ENCODE assay signal across 8 mouse cellular contexts in the genomic region with DNA sequence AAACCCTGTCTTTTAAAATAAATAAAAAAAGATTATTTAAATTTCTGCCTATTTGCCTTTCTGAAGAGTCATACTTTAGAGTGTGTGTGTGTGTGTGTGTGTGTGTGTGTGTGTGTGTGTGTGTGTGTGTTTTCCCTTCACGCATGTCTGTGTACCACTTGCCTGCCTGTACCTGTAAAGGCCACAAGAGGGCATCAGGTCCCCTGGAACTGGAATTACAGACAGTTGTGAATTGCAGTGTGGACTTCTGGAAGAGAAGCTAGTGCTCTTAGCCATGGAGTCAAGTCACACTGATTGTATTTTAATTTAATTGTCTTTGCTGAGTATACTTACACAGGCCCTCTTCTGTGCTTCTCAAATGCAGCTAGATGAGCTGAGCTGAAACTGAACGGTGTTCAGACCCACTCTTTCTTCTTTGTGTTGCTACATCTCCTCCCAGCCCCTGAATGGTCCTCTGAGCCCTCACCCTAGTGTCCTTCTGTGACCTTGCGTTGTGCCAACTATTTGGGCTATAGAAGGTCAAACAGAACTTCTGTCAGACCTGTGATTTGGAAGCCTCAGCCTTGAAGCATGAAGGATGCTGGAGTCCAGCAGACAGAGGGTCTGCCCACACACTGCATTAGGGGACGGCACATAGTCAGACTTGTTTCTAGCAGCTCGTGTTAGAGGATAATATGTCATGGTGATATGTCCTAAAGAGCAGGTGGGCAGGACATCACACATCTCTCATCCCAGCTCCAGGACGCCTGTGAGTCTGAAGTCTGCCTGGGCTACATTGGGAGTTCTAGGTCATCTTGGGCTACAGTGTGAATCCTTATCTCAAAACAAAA. TPM values are rescaled to one million over a fixed set of nuclear protein-coding genes. Genes with fewer than 3 reads are reported as not detected.
DNase-seq lines count a peak whose midpoint lies in the region; ATAC-seq and TF ChIP-seq lines count a peak whose summit lies in the region.

No protein-coding gene starts in this region.

- H3K9ac ChIP-seq in limb, embryonic 14.5 days (ENCODE audit: low read depth, low read length, severe bottlenecking), result no peak overlapping the region
- H3K9ac ChIP-seq in midbrain, postnatal 0 days (replicated peaks; ENCODE audit: low read length, poor library complexity, severe bottlenecking), result no peak overlapping the region

- H3K36me3 ChIP-seq in limb, embryonic 14.5 days (ENCODE audit: control insufficient read depth, insufficient read depth, low read length), result 0 out of 2 replicates have a peak, but pooled peaks cover 6% of the 10 kb centered on the region
- peaks cover 3% of the 10 kb centered on the region; the same call in 1 of the 2 replicates for H3K36me3 ChIP-seq in midbrain, postnatal 0 days (ENCODE audit: insufficient read depth, low read length)

- ATAC-seq in limb, embryonic 14.5 days (ENCODE audit: low FRiP score, low read depth), result no peak; the same call in 1 of the 2 replicates
- peak; percentile 78 for ATAC-seq in midbrain, postnatal 0 days (ENCODE audit: low FRiP score)

- no peak overlapping the region for H3K4me3 ChIP-seq in limb, embryonic 14.5 days (replicated peaks; ENCODE audit: low read length)
- H3K4me3 ChIP-seq in midbrain, postnatal 0 days (ENCODE audit: low read depth, low read length), result no peak overlapping the region

- WGBS in limb, embryonic 14.5 days, result 75% methylated on average over 6 of the region's 6 CpGs
- WGBS in midbrain, postnatal 0 days, result 69% methylated on average over 6 of the region's 6 CpGs

- H3K27ac ChIP-seq in limb, embryonic 14.5 days (replicated peaks; ENCODE audit: low read depth, low read length), result no peak overlapping the region
- H3K27ac ChIP-seq in midbrain, postnatal 0 days (ENCODE audit: low read depth, low read length), result no peak overlapping the region

- H3K4me1 ChIP-seq in limb, embryonic 14.5 days (ENCODE audit: control insufficient read depth, insufficient read depth, low read length), result no peaks in the 10 kb centered on the region
- no peaks in the 10 kb centered on the region for H3K4me1 ChIP-seq in midbrain, postnatal 0 days (ENCODE audit: insufficient read depth, low read length)

- TF ChIP-seq POLR2A in limb, embryonic 14.5 days (IDR thresholded peaks at IDR 0.05; ENCODE audit: borderline replicate concordance, extremely low read depth, insufficient read depth, insufficient read length), result no peak

- DNase-seq in thymus, postnatal 0 days (ENCODE audit: low spot score), result peak; percentile 45
- DNase-seq in thymus, adult 18-20 months, result no peak
- DNase-seq in cerebellum, postnatal 4 days (ENCODE audit: low spot score in 2 of 2), result peak; percentile 28 to 36
- peak; percentile 10 to 25 for DNase-seq in gastrocnemius, adult 8-10 months (ENCODE audit: low spot score in 2 of 2)
- DNase-seq in kidney, adult 8-10 months, result peak; percentile 35 to 59
- DNase-seq in limb, embryonic 14.5 days (ENCODE audit: low spot score), result peak; percentile 53
- DNase-seq in midbrain, postnatal 0 days (ENCODE audit: low spot score), result peak; percentile 85
- peak; percentile 41 for DNase-seq in thymus, postnatal 4 days

- TF ChIP-seq CTCF in midbrain, postnatal 0 days (IDR thresholded peaks at IDR 0.05), result peak; percentile 95

- no peaks in the 10 kb centered on the region for H3K9me3 ChIP-seq in limb, embryonic 14.5 days (ENCODE audit: control insufficient read depth, low read length)
- no peaks in the 10 kb centered on the region for H3K9me3 ChIP-seq in midbrain, postnatal 0 days (ENCODE audit: low read length)

- no peaks in the 10 kb centered on the region for H3K27me3 ChIP-seq in limb, embryonic 14.5 days (ENCODE audit: control insufficient read depth, insufficient read depth, low read length)
- H3K27me3 ChIP-seq in midbrain, postnatal 0 days (ENCODE audit: insufficient read depth, low read length), result no peaks in the 10 kb centered on the region

- no peak overlapping the region for H3K4me2 ChIP-seq in limb, embryonic 14.5 days (replicated peaks; ENCODE audit: low read depth, low read length, severe bottlenecking)
- H3K4me2 ChIP-seq in midbrain, postnatal 0 days (ENCODE audit: low read depth, low read length, poor library complexity, severe bottlenecking), result no peak overlapping the region

RNA-seq across cellular contexts. Expression of a gene that starts 16.2 kb away (rescaled TPM):
- polyA plus RNA-seq in thymus, postnatal 0 days (2015; fragmentation: Nextera tagmentation; extraction: Ambion mirVana), result not detected in 2 replicates
- not detected for total RNA-seq in gastrocnemius, adult 8-10 months (2022)
- not detected in 2 replicates for polyA plus RNA-seq in limb, embryonic 14.5 days (2012; rRNA removed)
- polyA plus RNA-seq in limb, embryonic 14.5 days (2014; fragmentation: Nextera tagmentation; extraction: Ambion mirVana), result not detected in 2 replicates
- total RNA-seq in midbrain, postnatal 0 days (2014; rRNA removed), result not detected in 2 replicates
- polyA plus RNA-seq in midbrain, postnatal 0 days (2015; fragmentation: Nextera tagmentation; extraction: Ambion mirVana), result not detected in 2 replicates

RNA-seq across cellular contexts. Expression of a gene that starts 37.8 kb away (rescaled TPM):
- polyA plus RNA-seq in thymus, postnatal 0 days (2015; fragmentation: Nextera tagmentation; extraction: Ambion mirVana), result 0.45 and 0.92 TPM in 2 replicates
- total RNA-seq in gastrocnemius, adult 8-10 months (2022), result under 1 TPM; 0.48 to 0.72 (median 0.58) TPM
- 13.4 and 20.5 TPM in 2 replicates for polyA plus RNA-seq in limb, embryonic 14.5 days (2012; rRNA removed)
- 3.2 and 3.6 TPM in 2 replicates for polyA plus RNA-seq in limb, embryonic 14.5 days (2014; fragmentation: Nextera tagmentation; extraction: Ambion mirVana)
- 2.5 and 6.4 TPM in 2 replicates for total RNA-seq in midbrain, postnatal 0 days (2014; rRNA removed)
- 4.5 and 6.4 TPM in 2 replicates for polyA plus RNA-seq in midbrain, postnatal 0 days (2015; fragmentation: Nextera tagmentation; extraction: Ambion mirVana)

RNA-seq across cellular contexts. Expression of a gene that starts 54.6 kb away (rescaled TPM):
- polyA plus RNA-seq in thymus, postnatal 0 days (2015; fragmentation: Nextera tagmentation; extraction: Ambion mirVana), result 7.2 and 9.2 TPM in 2 replicates
- total RNA-seq in gastrocnemius, adult 8-10 months (2022), result 10 to 100 TPM; 45.6 to 62.4 (median 55.7) TPM
- polyA plus RNA-seq in limb, embryonic 14.5 days (2012; rRNA removed), result 43.9 and 46.3 TPM in 2 replicates
- 59.7 and 59.8 TPM in 2 replicates for polyA plus RNA-seq in limb, embryonic 14.5 days (2014; fragmentation: Nextera tagmentation; extraction: Ambion mirVana)
- 23.7 and 25.0 TPM in 2 replicates for total RNA-seq in midbrain, postnatal 0 days (2014; rRNA removed)
- 21.6 and 25.4 TPM in 2 replicates for polyA plus RNA-seq in midbrain, postnatal 0 days (2015; fragmentation: Nextera tagmentation; extraction: Ambion mirVana)

Comparison
In these comparisons a context has a peak if more than half of its experiments do, and no peak if none do; other contexts are left out.
1. DNase-seq: peak in thymus, postnatal 0 days (single experiment), cerebellum, postnatal 4 days (2 of 2), gastrocnemius, adult 8-10 months (2 of 2), kidney, adult 8-10 months (2 of 2), limb, embryonic 14.5 days (single experiment), midbrain, postnatal 0 days (single experiment) and thymus, postnatal 4 days (single experiment); none in thymus, adult 18-20 months (0 of 2).